Mouse (Mus musculus): ENCODE data around the gene Polr1c.

DNA sequence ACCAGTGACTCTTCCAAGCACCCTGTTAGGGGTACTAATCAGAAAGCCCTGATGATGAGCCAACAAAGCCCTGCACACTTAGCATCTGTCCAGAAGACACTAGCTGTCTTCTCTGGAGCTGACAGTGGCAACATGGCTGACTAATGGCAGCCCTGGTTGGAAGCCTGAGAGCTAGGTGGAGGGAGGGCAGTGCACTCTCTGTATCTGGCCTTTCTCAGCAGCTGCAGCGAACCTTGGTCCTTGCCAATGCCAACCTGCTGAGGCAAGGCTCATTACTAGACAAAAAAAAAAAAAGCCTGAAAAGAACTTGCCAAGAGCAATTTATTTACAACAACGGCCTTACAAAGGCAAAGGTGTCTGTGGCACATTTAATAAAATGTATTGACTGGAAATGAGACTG is 4.2 kb downstream of the Polr1c start:
- no peak for TF ChIP-seq CTCF (IDR thresholded peaks at IDR 0.05; ENCODE audit: low read depth, low read length)
- TF ChIP-seq GATA1 (IDR thresholded peaks at IDR 0.05; ENCODE audit: borderline replicate concordance, low read length), result no peak
- no peak for TF ChIP-seq POLR2AphosphoS5 (IDR thresholded peaks at IDR 0.05; ENCODE audit: insufficient replicate concordance, low read depth, low read length)
- no peak for TF ChIP-seq GATA2 (IDR thresholded peaks at IDR 0.05; ENCODE audit: borderline replicate concordance, low read depth, low read length)
- no peak for TF ChIP-seq TAL1 (conservative IDR thresholded peaks at IDR 0.05; ENCODE audit: low read depth, low read length)
